Mouse (Mus musculus) thymus, adult 2 months (tissue): ENCODE data around the gene Scd3. TPM values are rescaled to one million over a fixed set of nuclear protein-coding genes. Genes with fewer than 3 reads are reported as not detected.

Experiments used
- DNase-seq: peaks from one replicate; pipeline ENCODE4 v3.0.0; 2021
- H3K27ac ChIP-seq: fragments of 200-500 bp; 2 replicates; pipeline ENCODE4 v1.5.1; 2012; ENCODE audit warnings: low read length, control low read depth; ENCODE audit not compliant: control insufficient read depth, insufficient read depth
- H3K27me3 ChIP-seq: fragments of 200-500 bp; 2 replicates; pipeline ENCODE4 v1.6.1; 2012; ENCODE audit warnings: mild to moderate bottlenecking, low read length, moderate library complexity, mixed read lengths; ENCODE audit not compliant: control insufficient read depth, insufficient read depth
- H3K36me3 ChIP-seq: fragments of 200-500 bp; 2 replicates; pipeline ENCODE4 v1.6.1; 2012; ENCODE audit warnings: mild to moderate bottlenecking, low read length, moderate library complexity; ENCODE audit not compliant: control insufficient read depth, insufficient read depth
- H3K4me1 ChIP-seq: fragments of 200-500 bp; replicated peaks from 2 replicates; pipeline ENCODE4 v1.6.1; 2012; ENCODE audit warnings: low read length; ENCODE audit not compliant: control insufficient read depth, insufficient read depth
- H3K4me3 ChIP-seq: fragments of 200-500 bp; 2 replicates; pipeline ENCODE4 v1.5.1; 2012; ENCODE audit warnings: mild to moderate bottlenecking, low read length, control low read depth, moderate library complexity; ENCODE audit not compliant: control insufficient read depth, insufficient read depth
- CTCF ChIP-seq: fragments of 200-500 bp; IDR thresholded peaks from 2 replicates; pipeline ENCODE4 v1.5.1; 2012; ENCODE audit warnings: mild to moderate bottlenecking, control low read depth, low read length, moderate library complexity, borderline replicate concordance; ENCODE audit not compliant: control insufficient read depth, poor library complexity, insufficient read depth; ENCODE audit errors: extremely low read depth
- POLR2A ChIP-seq: fragments of 200-500 bp; IDR thresholded peaks from 2 replicates; pipeline ENCODE4 v1.6.1; 2012; ENCODE audit warnings: mild to moderate bottlenecking, low read length, control low read depth, moderate library complexity; ENCODE audit not compliant: control insufficient read depth, poor library complexity, insufficient read depth; ENCODE audit errors: extremely low read depth
- WGBS: fragments of 180-500 bp; shearing (Covaris S2); methylation state at CpG from one replicate; pipeline ENCODE4 v1.1.7; 2018; 5-methylcytosine and 5-hydroxymethylcytosine counted together
- polyA plus RNA-seq: library from polyadenylated mRNA; depleted of rRNA; stranded (reverse); fragments of >200 nt; gene quantifications from 2 replicates; pipeline ENCODE4 v1.2.3, GENCODE M21; 2012

Gene Scd3
- polyA plus RNA-seq, 1 experiment = 0.23 TPM

- TF ChIP-seq POLR2A (no peak), CTCF (no peak)
- Histone ChIP-seq H3K27me3 (no peaks in the 10 kb centered on the region), H3K4me1 (no peaks in the 10 kb centered on the region), H3K27ac (no peak overlapping the region), H3K36me3 (no peaks in the 10 kb centered on the region), H3K4me3 (no peak overlapping the region)
- 88% methylated on average over 2 of the region's 2 CpGs for WGBS
- DNase-seq = peak; percentile 40
These were observed 4.1 kb upstream of the Scd3 start for GRCm38 (mm10) chr19:44198964-44199363.

- no peaks in the 10 kb centered on the region for H3K27me3 ChIP-seq
- DNase-seq = no peak
- WGBS = 67% methylated on average over 2 of the region's 2 CpGs
- no peaks in the 10 kb centered on the region for H3K36me3 ChIP-seq
- TF ChIP-seq POLR2A = no peak
- TF ChIP-seq CTCF = no peak
- no peaks in the 10 kb centered on the region for H3K4me1 ChIP-seq
- no peak overlapping the region for H3K27ac ChIP-seq
- no peak overlapping the region for H3K4me3 ChIP-seq
These were observed 4.0 kb downstream of the Scd3 start for GRCm38 (mm10) chr19:44207079-44207478.

- DNase-seq = no peak
- H3K4me3 ChIP-seq = no peak overlapping the region
- H3K27me3 ChIP-seq = no peaks in the 10 kb centered on the region
- TF ChIP-seq CTCF (no peak), POLR2A (no peak)
- no peaks in the 10 kb centered on the region for H3K4me1 ChIP-seq
- no peak overlapping the region for H3K27ac ChIP-seq
- 91% methylated on average over 12 of the region's 12 CpGs for WGBS
- no peaks in the 10 kb centered on the region for H3K36me3 ChIP-seq
These were observed 12.2 kb downstream of the Scd3 start for GRCm38 (mm10) chr19:44215255-44215654.

- WGBS = 23% methylated on average over 3 of the region's 3 CpGs
- Histone ChIP-seq H3K36me3 (no peaks in the 10 kb centered on the region), H3K4me1 (no peaks in the 10 kb centered on the region), H3K27me3 (no peaks in the 10 kb centered on the region), H3K4me3 (no peak overlapping the region), H3K27ac (no peak overlapping the region)
- TF ChIP-seq POLR2A = no peak
- TF ChIP-seq CTCF = no peak
- DNase-seq = no peak
These were observed 15.0 kb downstream of the Scd3 start for GRCm38 (mm10) chr19:44217958-44218525.

- TF ChIP-seq POLR2A = no peak
- no peak for TF ChIP-seq CTCF
- no peaks in the 10 kb centered on the region for H3K27me3 ChIP-seq
- no peak overlapping the region for H3K4me3 ChIP-seq
- no peaks in the 10 kb centered on the region for H3K4me1 ChIP-seq
- H3K27ac ChIP-seq = no peak overlapping the region
- H3K36me3 ChIP-seq = no peaks in the 10 kb centered on the region
- WGBS = 35% methylated on average over 5 of the region's 5 CpGs
- no peak for DNase-seq
These were observed 22.7 kb downstream of the Scd3 start for GRCm38 (mm10) chr19:44225728-44226127.

- H3K4me1 ChIP-seq = no peaks in the 10 kb centered on the region
- TF ChIP-seq CTCF (no peak), POLR2A (no peak)
- no peaks in the 10 kb centered on the region for H3K27me3 ChIP-seq
- H3K36me3 ChIP-seq = no peaks in the 10 kb centered on the region
- DNase-seq = no peak
- no peak overlapping the region for H3K27ac ChIP-seq
- no peak overlapping the region for H3K4me3 ChIP-seq
- WGBS = 93% methylated on average over 2 of the region's 2 CpGs
These were observed 26.7 kb downstream of the Scd3 start for GRCm38 (mm10) chr19:44229776-44230175.

- TF ChIP-seq CTCF = no peak
- no peak for TF ChIP-seq POLR2A
- no peaks in the 10 kb centered on the region for H3K36me3 ChIP-seq
- H3K27ac ChIP-seq = no peak overlapping the region
- DNase-seq = no peak
- WGBS = 83% methylated on average over 3 of the region's 3 CpGs
- H3K27me3 ChIP-seq = no peaks in the 10 kb centered on the region
- no peak overlapping the region for H3K4me3 ChIP-seq
- no peaks in the 10 kb centered on the region for H3K4me1 ChIP-seq
These were observed 27.1 kb downstream of the Scd3 start for GRCm38 (mm10) chr19:44230212-44230611.
